Mouse (Mus musculus) embryo, embryonic 11.5 days (tissue): ENCODE measurements around the gene Gm20721.

Experiments
- DNase-seq: peaks from one replicate; pipeline ENCODE4 v3.0.0-alpha.2; 2012; ENCODE audit warnings: low read depth, low spot score

Gm20721 gene

DNA sequence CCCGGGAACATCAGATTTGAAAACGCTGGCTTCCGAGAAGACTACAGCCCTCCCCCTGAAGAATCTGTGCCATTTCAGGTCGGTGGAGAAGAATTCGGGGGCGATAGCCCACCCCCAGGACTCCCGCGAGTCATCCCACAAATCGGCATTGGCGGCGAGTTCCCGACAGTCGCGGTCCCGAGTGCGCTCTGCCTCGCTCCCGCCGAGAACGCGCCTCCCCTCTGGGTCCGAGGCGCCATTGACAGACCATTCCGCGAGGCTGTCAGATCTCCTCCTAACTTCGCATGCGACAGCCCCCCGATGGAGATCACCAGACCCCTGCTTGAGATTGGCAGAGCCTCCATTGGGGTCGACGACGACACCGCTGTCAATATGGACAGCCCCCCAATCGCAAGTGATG is 48.0 kb downstream of the Gm20721 start:
- DNase-seq, result no peak

DNA sequence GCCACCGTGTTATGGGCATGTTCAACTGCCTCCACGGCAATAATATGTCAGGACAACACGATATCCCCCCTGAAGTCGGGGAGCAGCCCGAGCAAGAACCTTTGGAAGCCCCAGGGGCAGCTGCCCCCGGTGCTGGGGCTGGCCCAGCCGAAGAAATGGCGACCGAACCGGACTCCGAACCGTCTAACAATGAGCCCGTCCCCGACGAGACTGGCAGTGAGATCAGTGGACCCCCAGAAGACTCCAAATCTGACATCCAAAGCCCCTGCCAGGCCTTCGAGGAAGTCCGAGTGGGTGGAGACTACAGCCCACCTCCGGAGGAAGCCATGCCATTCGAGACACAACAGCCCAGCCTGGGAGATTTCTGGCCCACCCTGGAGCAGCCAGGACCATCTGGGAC is 48.7 kb downstream of the Gm20721 start:
- no peak for DNase-seq

DNA sequence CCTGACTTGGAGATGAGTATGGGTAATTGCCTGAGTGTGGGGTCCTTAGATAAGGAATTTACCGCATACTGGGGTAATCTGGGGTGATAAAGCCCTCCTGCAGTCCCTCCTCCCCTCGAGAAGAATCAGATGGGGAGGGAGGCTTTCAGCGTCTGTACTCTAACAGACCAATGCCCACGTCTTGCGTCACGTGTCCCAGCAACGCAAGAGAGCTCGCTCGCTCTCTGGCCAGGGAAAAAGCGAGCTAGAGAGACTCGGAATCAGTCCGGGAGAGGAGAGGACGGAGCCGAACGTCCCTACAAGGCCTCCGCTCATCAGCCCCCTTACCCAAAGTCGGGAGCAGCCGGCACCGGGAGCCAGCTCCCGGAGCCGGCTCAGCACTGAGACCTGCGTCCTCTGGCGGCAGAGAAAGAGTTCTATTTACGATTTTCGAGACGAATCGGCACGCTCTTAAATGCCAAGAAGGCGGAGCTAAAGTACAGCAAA is 49.4 kb downstream of the Gm20721 start:
- no peak for DNase-seq

DNA sequence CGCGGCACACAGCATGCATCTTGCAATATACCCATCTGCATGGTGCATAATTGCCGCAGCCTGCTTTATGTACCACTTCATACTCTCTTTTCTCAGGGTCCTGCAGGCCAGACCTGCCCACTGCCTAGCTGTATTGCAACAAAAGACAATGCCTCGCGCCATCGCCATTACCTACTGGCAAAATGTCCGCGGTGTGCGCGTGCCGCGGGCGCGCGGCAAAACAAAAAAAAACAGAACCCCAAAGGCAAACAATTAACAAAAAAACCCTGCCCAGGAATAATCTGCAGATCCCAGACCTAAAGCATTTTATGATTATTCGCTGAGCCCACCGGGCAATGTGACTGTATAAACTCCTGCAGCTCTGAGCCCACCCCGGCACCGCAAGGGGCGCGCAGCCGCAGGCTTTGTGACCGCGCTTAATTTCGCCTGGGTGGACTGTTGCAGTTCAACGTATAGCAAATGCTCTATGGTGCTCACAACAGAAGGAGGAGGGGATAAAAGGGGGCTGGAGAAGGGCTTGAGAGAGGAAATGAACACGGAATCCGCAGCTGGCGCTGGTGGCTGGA is 50.5 kb downstream of the Gm20721 start:
- DNase-seq, result no peak

DNA sequence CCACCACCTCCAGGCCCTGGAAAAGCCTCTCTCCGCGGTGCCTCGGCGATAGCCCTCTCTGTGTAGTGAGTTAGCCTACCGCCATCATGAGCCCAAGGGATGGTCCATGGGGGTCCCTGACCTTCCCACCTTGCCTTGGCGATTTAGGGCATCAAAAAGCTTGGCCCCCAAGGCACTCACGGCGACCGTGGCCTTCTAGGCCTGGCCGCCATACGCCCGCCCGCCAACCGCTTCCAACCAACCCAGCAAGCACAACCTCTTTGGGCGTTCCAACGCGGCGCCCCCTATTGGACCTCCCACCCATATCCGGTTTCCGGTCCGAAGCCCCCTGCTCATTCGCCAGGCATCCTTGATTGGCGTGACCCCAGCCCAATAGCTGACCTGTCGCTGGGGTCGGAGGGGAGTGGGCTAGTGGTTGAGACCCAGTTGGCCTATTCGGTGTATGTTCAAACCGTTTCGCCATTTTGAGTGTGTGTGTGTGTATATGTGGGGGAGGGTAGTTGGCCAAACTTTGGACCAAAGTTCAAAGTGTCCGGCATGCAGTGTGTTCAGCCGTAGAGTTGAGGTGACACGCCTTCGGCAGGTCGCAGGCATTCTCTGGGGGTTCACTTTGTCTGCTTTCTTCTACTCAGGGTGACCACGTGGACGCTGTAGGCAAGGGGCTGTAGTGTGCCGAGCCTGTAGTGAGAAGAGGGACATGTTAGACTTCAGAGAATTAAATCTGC is 51.2 kb downstream of the Gm20721 start:
- peak; percentile 89 for DNase-seq

DNA sequence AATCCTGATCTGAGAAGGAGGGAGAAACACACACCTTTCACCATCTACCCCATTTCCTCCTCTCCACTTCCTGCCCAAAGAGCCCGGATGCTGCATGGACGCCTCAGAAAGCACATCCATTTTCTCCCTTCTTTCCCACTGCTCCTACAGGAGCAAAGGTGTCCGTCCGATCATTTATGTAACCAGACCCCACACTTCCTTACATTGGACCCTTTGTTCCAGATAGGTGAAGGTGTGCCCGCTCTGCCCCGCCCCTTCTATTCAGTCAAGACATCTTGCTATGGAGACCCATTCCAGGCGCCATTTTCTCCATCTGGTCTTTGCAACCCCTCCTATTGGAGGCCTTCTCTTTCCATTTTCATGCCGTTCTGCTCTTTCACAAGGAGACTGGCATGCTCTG is 52.1 kb downstream of the Gm20721 start:
- DNase-seq, result no peak

DNA sequence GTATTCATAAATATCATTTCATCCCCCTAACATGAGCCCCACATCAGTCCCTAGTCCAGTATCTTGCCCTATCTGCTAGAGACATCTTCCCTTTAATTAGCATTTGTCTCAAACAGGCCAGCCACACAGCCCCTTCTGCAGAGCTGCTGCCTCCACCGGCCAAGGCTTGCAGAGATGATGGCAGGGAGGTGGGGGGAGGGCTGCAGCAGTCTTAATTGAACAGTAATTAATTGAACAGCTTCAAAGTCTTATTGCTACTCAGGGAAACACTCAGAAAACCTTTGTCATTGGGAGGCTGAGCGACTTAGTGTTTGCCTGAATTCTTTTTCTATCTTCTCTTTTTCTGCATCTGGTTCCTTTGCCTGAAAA is 54.9 kb downstream of the Gm20721 start:
- no peak for DNase-seq

DNA sequence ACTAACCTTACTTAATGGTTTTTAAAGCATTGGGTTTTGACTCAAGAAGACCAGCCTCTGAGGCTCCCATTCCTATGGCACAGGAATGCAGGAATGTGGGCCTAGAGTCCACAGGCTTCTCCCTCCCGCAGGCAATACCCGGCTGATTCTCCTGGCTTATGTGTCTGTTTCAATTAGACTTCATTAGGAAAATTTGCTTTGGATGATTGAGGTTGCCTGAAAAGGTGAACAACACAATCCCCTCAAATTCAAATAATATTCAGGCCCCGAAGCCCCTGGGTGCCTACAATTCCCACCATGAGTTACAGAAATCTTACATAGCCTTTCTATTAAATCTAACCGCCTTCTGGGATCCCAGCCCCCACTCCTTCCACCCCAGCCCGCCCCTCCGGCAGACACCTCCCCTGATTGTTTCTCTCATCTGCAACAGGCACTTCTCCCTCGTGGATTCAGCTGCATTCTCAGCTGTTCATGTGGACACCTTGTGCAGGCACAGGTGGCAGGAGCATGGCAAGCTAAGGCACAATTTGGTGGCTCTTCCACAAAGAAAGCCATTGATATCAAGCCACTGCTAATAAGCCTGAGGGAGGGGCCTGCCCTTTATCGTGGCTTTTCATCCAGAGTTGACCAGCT is 55.4 kb downstream of the Gm20721 start:
- DNase-seq, result no peak

DNA sequence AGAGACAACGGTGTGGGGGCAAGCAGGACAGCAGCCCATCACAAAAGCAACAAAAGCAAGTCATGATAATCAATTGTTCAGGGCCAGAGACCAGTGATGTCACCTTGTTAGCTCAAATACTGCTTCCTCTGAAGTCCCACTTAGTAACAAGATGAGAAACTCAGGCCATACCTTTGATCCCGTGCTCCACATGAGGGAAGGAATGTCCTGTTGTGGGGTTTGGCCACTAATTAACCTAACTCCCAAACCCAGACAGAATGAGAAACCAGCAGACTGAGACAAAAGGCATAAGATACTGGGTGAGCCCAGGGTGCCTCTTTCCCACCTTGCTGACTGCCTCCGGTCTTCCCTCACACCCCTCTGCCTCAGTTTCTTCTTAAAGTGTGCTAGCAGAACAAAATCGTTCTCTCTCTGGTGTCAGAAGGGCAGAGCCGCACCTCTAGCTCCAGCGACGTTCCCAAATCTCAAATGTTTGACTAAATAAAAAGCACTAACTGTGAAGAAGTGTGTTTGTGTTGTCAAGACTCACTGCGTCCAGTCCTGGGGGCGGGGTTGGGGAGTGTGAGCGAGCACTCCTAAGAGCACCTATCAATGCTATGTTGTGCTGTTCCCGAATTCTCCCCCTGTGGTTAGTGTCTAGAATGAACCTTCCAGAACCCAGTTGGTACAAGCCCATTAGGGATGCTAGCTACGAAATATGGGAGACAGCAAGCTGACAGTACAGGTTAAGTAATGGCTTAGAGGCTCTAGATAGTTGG is 57.7 kb downstream of the Gm20721 start:
- no peak for DNase-seq

DNA sequence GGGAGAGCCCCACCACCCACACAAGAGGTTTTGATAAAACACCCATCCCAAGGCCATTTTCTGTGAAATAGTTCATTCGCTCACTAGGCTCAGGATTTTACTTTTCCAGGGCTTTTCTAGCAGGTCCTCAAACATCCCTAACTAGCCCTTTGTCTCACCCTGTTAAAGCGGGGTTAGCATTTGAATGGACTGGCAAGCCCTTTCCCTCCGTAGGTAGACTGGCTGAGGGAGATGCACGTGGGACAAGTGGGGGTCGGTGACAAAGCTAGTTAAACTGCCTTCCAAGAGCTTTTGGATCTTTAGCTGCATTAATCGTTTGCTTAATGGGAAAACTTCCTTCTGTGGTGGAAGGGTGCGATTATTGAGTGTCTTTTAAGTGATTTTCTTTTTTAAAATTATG is 58.6 kb downstream of the Gm20721 start:
- DNase-seq, result no peak

DNA sequence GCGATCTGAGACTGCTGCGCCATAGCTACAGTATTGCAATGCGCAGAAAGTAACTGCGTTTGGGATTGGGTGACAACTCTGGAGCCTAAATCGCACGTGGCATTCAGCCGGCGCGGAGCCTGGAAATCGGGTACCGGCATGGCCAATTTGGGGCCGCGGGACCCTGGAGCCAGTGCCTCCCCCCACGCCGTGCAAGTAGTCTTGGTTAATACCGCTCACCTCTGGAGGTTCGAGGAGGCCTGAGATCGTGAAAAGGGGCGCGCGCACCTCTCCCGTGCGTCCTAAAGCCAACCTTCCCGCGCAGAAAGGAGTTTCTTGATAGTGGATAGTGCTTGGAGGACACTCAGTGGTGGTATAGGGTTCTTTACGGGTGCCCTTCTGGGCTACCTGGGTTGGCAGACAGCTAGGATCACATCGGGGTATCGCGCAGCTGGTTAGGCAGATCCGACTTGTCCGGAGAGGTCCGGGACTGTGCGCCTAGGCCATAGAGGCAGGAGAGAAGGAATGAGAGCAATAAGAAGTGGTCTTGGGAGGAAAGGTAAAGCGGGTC is 60.5 kb downstream of the Gm20721 start:
- no peak for DNase-seq

DNA sequence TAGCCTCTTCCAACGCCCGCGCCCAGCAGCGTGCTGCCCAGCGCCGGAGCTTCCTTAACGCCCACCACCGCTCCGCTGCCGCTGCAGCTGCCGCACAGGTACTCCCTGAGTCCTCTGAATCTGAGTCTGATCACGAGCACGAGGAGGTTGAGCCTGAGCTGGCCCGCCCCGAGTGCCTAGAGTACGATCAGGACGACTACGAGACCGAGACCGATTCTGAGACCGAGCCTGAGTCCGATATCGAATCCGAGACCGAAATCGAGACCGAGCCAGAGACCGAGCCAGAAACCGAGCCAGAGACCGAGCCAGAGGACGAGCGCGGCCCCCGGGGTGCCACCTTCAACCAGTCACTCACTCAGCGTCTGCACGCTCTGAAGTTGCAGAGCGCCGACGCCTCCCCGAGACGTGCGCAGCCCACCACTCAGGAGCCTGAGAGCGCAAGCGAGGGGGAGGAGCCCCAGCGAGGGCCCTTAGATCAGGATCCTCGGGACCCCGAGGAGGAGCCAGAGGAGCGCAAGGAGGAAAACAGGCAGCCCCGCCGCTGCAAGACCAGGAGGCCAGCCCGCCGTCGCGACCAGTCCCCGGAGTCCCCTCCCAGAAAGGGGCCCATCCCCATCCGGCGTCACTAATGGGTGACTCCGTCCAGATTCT is 61.6 kb downstream of the Gm20721 start:
- no peak for DNase-seq

DNA sequence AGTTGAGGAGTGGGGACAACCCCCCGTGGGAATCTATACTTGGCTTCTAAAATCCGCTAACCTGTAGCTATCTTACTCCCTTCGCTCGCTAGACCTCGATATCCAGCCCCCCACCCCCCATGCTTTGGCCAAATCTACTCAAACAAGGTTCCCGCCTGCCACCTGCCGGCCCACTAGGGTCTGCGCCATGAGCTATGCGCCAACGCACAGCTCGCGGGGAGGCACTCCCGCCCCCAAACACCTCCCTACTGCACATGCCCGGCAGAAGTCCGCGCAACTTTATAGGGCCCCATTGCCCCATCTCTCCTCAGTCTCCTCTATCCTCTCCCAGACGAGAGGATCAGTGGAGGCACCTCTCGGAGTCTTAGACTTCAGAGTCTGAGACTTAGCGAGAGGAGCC is 62.5 kb downstream of the Gm20721 start, which contains the start of gene Gnas:
Gene Gnas, plus strand, starts transcription at position 310 of the 400 bp plus-strand sequence.
- DNase-seq, result peak; percentile 45

DNA sequence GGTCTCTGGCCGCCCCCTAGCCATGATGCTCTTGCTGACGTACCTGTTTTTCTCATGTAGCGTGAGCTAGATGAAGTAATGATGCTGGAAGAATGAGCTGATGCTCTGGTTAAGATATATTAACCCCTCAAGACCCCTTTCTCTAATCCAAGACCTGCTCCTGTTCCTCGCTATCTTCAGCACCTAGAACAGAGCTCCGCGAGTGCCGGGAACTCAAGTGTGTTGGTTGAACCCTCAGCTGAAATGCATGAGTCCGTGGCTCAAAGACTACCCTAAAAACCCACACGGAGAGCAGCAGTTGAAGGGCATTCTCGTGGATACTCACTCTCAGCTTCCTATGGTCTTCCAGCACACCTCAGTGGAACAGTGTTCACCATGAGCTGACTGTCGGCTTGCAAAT is 63.2 kb downstream of the Gm20721 start:
- no peak for DNase-seq
